ENCODE assay signal across 1 mouse cellular context in genomic region chr5:137286655-137287031, GRCm38 (mm10).
TF ChIP-seq lines count a peak whose summit lies in the region.

No protein-coding gene starts in this region.

TF ChIP-seq in C2C12, 6 proteins besides CTCF, POLR2A, EP300 and RAD21 (continued from another document):
- no peak for TF ChIP-seq USF1 (IDR thresholded peaks at IDR 0.05; ENCODE audit: low read depth)
